Mouse (Mus musculus): ENCODE data around the gene Hmgxb4. TPM values are rescaled to one million over a fixed set of nuclear protein-coding genes. Genes with fewer than 3 reads are reported as not detected.

Hmgxb4 gene
- total and polyA plus RNA-seq, 3 experiments: 21.8 to 32.6 TPM; not detected in 1

- TF ChIP-seq TCF12 (IDR thresholded peaks at IDR 0.05; ENCODE audit: low read depth, low read length) (peak; percentile 59; the same call in 1 of the 2 replicates), BHLHE40 (IDR thresholded peaks at IDR 0.05; ENCODE audit: borderline replicate concordance, low read depth, low read length) (no peak), E2F4 (IDR thresholded peaks at IDR 0.05; ENCODE audit: borderline replicate concordance, low read depth, low read length) (peak; percentile 71; the same call in 1 of the 2 replicates), MAFK (IDR thresholded peaks at IDR 0.05; ENCODE audit: borderline replicate concordance, low read depth, low read length) (no peak), EP300 (IDR thresholded peaks at IDR 0.05; ENCODE audit: low read depth in 1 of 2, low read length in 2 of 2) (no peak)
Measured at GRCm38 (mm10) chr8:74993475-74994451, 607 bp downstream of the Hmgxb4 start (continued).

- H3K4me3 ChIP-seq (ENCODE audit: control insufficient read depth in 1 of 2, insufficient read depth in 1 of 2, low read depth in 2 of 2, low read length in 2 of 2): peak overlapping the region; percentile 54 to 96
- no peak overlapping the region for H3K27ac ChIP-seq (ENCODE audit: control insufficient read depth, low read depth, low read length)
- DNase-seq (ENCODE audit: low read depth, low spot score): peak; percentile 62
- H3K9me3 ChIP-seq (replicated peaks; ENCODE audit: insufficient read depth, low read length): no peaks in the 10 kb centered on the region
- TF ChIP-seq MYC (IDR thresholded peaks at IDR 0.05; ENCODE audit: low read depth, low read length): 0 out of 2 replicates have a peak, but pooled peaks have one; percentile 42
- peak; percentile 64; the same call in 1 of the 2 replicates for TF ChIP-seq GATA1 (IDR thresholded peaks at IDR 0.05; ENCODE audit: low read depth, low read length)
- 0 out of 2 replicates have a peak, but pooled peaks have one; percentile 13 for TF ChIP-seq RCOR1 (IDR thresholded peaks at IDR 0.05; ENCODE audit: low read depth, low read length)
- no peak for TF ChIP-seq POLR2AphosphoS2 (IDR thresholded peaks at IDR 0.05; ENCODE audit: low read length)
- H3K4me1 ChIP-seq (ENCODE audit: control insufficient read depth in 1 of 2, insufficient read depth in 2 of 2, low read length in 2 of 2): peaks cover 0 to 4% of the 10 kb centered on the region in 2 experiments
- H3K27me3 ChIP-seq (ENCODE audit: control insufficient read depth in 1 of 2, insufficient read depth in 2 of 2, low read length in 2 of 2): no peaks in the 10 kb centered on the region; a peak in 1 of 4 replicates
- peak overlapping the region; percentile 89 for H3K9ac ChIP-seq (ENCODE audit: control insufficient read depth, low read depth, low read length, poor library complexity, severe bottlenecking)
- H3K79me2 ChIP-seq (ENCODE audit: control insufficient read depth, insufficient read depth, low read length, poor library complexity): peaks cover 8% of the 10 kb centered on the region; the same call in 1 of the 2 replicates
- H3K36me3 ChIP-seq (ENCODE audit: control insufficient read depth in 1 of 2, insufficient read depth in 2 of 2, low read length in 2 of 2): peaks cover 0 to 10% of the 10 kb centered on the region in 2 experiments; a peak in 3 of 4 replicates
Measured at GRCm38 (mm10) chr8:74994540-74994939, 1.4 kb downstream of the Hmgxb4 start.

GRCm38 (mm10) chr8:75000431-75000830 lies 7.3 kb downstream of the Hmgxb4 start:
- peaks cover 0 to 5% of the 10 kb centered on the region in 2 experiments; a peak in 1 of 4 replicates for H3K36me3 ChIP-seq (ENCODE audit: control insufficient read depth in 1 of 2, insufficient read depth in 2 of 2, low read length in 2 of 2)

More at GRCm38 (mm10) chr8:75000431-75000830, 7.3 kb downstream of the Hmgxb4 start:
- TF ChIP-seq ZNF384 (IDR thresholded peaks at IDR 0.05; ENCODE audit: low read depth, low read length) (no peak), GATA1 (IDR thresholded peaks at IDR 0.05; ENCODE audit: low read depth, low read length) (no peak), POLR2A (IDR thresholded peaks at IDR 0.05; ENCODE audit: control insufficient read depth in 1 of 2, insufficient read depth in 1 of 2, low read depth in 1 of 2, low read length in 2 of 2, poor library complexity in 1 of 2) (no peak), MYC (IDR thresholded peaks at IDR 0.05; ENCODE audit: low read depth, low read length) (no peak), MYB (IDR thresholded peaks at IDR 0.05; ENCODE audit: low read depth, low read length) (no peak), ZMIZ1 (IDR thresholded peaks at IDR 0.05; ENCODE audit: low read depth, low read length) (no peak), SMC3 (IDR thresholded peaks at IDR 0.05; ENCODE audit: low read depth, low read length) (no peak), POLR2AphosphoS5 (IDR thresholded peaks at IDR 0.05; ENCODE audit: borderline replicate concordance, low read depth, low read length) (no peak), CHD1 (IDR thresholded peaks at IDR 0.05; ENCODE audit: low read depth, low read length) (no peak), CTCF (IDR thresholded peaks at IDR 0.05 in 2 of 3, conservative IDR thresholded peaks at IDR 0.05 in 1 of 3; ENCODE audit: control insufficient read depth in 1 of 3, insufficient read depth in 1 of 3, low read depth in 2 of 3, low read length in 3 of 3, poor library complexity in 1 of 3, severe bottlenecking in 1 of 3) (no peak)
- no peaks in the 10 kb centered on the region for H3K4me1 ChIP-seq (ENCODE audit: control insufficient read depth in 1 of 2, insufficient read depth in 2 of 2, low read length in 2 of 2)
- no peaks in the 10 kb centered on the region for H3K79me2 ChIP-seq (ENCODE audit: control insufficient read depth, insufficient read depth, low read length, poor library complexity)
- H3K4me3 ChIP-seq (ENCODE audit: control insufficient read depth in 1 of 2, insufficient read depth in 1 of 2, low read depth in 2 of 2, low read length in 2 of 2): no peak overlapping the region
- H3K9ac ChIP-seq (ENCODE audit: control insufficient read depth, low read depth, low read length, poor library complexity, severe bottlenecking): no peak overlapping the region
- no peak overlapping the region for H3K27ac ChIP-seq (ENCODE audit: control insufficient read depth, low read depth, low read length)
- no peak for DNase-seq (ENCODE audit: low read depth, low spot score)
- no peaks in the 10 kb centered on the region for H3K27me3 ChIP-seq (ENCODE audit: control insufficient read depth in 1 of 2, insufficient read depth in 2 of 2, low read length in 2 of 2)
- no peaks in the 10 kb centered on the region for H3K9me3 ChIP-seq (replicated peaks; ENCODE audit: insufficient read depth, low read length)
